Mouse (Mus musculus) ovary, adult 10 weeks (tissue): ENCODE measurements around the gene B230104I21Rik. TPM values are rescaled to one million over a fixed set of nuclear protein-coding genes. Genes with fewer than 3 reads are reported as not detected.

Source experiments
- polyA plus RNA-seq: library from polyadenylated mRNA; stranded (reverse); fragments of 350-450 nt; fragmentation: Illumina TruSeq; extraction: RNeasy Lipid Tissue Mini Kit (QIAGEN cat#74804); gene quantifications from one replicate; pipeline ENCODE4 v1.2.3, GENCODE M21; 2014

The B230104I21Rik gene
- not detected for polyA plus RNA-seq

DNA sequence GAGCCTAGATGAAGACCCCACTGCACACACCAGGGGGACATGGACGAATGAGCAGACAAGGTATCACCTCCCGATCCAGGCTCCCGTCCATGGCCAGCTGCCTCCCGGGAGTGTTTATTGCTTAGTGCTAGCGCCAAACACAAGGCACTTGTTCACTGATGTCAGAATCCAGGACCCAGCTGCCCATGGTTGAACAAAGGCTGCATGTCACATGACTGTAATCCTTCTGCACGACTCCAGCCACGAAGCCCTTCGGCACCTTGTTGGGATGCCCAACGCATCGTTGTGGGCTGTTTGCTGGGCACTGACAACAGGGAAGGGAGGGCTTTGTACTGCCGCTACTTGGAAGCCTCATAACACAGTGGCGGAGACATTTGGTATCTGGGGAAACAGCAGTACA is at the start of gene B230104I21Rik:
B230104I21Rik (plus strand) TSS at position 367 of the 400 bp plus-strand sequence.

DNA sequence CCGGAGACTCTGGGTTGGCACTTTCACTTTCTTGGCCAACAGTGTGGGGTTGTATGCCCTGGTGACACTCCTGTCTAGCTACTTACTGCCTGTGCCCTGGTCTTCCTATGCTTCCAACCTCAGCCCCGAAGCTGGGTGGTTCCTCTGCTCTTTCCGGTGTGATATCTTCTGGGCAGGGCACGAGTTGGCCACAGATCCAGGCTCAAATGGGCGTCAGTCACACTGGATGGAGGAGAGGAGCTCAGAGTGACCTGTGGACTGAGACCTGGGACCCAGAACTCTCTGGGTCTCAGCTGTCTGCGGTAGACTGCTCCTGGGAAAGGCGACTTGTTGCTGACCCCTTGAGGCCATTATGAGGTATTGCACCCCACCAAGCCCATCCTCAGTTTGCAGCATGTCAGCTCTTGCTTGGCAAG is 34.5 kb upstream of the B230104I21Rik start, which contains the start of gene Arhgef16:
Arhgef16 (minus strand) TSS at position 211 of the 416 bp plus-strand sequence.

Other genes with a start within 250 kb of the B230104I21Rik start
- gene Trp73, start 195.9 kb upstream of the B230104I21Rik start, polyA plus RNA-seq, result 0.14 TPM
- gene Wrap73, start 193.8 kb upstream of the B230104I21Rik start, polyA plus RNA-seq, result 0.37 TPM
- 73.6 TPM for gene Tprgl, start 175.5 kb upstream of the B230104I21Rik start, polyA plus RNA-seq
- gene Megf6, start 165.4 kb upstream of the B230104I21Rik start, polyA plus RNA-seq, result 0.26 TPM
- gene Arhgef16, start 34.5 kb upstream of the B230104I21Rik start, polyA plus RNA-seq, result not detected